Mouse (Mus musculus): ENCODE results near the gene Gnl1.
A peak's percentile ranks its signal among the peaks of the same experiment; 100 is the strongest.
"Not testable (repeated sequence)": the region's sequence is repeated elsewhere in the genome, so short reads cannot be mapped to it uniquely, and the experiment has no call there.

The Gnl1 gene

DNA sequence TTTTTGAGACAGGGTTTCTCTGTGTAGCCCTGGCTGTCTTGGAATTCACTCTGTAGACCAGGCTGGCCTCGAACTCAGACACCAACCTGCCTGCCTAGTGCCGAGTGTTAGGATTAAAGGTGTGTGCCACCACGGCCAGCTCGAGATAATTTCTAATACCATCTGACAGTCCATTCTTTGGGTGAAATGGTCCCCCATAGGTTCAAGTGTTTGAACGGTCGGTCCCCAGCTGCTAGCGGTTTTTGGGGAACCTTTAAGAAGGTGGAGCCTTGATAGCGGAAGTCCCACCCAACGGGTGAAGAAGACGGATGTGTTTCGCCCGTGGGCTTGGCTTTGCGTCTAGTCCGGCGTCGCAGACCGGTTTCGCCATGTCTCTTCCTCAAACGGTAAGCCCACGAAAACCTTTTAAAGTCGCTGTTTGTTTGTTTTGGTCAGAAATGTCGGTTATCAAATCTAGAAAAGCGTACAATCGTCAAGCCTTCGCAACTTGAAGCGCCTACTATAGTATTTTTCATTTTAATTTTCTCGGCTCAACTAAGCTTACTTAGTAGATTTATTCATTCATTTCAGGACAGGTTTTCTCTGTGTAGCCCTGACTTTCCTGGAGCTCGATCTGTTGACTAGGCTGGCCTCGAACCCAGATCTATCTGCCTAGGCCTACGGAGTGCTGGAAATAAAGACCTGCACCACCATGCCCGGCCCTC is 14.7 kb downstream of the Gnl1 start:
- peak; percentile 53 for DNase-seq (ENCODE audit: low read depth)

GRCm38 (mm10) chr17:35994879-35995240 is 15.2 kb downstream of the Gnl1 start:
- no peak for DNase-seq (ENCODE audit: low read depth)

GRCm38 (mm10) chr17:35996949-35997348 is 17.3 kb downstream of the Gnl1 start:
- DNase-seq (ENCODE audit: low read depth) = peak; percentile 97

GRCm38 (mm10) chr17:35997713-35998510 is 18.3 kb downstream of the Gnl1 start:
- no peak for DNase-seq (ENCODE audit: low read depth)

GRCm38 (mm10) chr17:35998545-35999305 is 19.1 kb downstream of the Gnl1 start:
- DNase-seq (ENCODE audit: low read depth) = no peak

GRCm38 (mm10) chr17:35999356-35999755 is 19.7 kb downstream of the Gnl1 start:
- no peak for DNase-seq (ENCODE audit: low read depth)

GRCm38 (mm10) chr17:36000349-36000748 is 20.7 kb downstream of the Gnl1 start:
- no peak for DNase-seq (ENCODE audit: low read depth)

- DNase-seq (ENCODE audit: low read depth) = no peak
Measured at GRCm38 (mm10) chr17:36001121-36001897, 21.7 kb downstream of the Gnl1 start.

GRCm38 (mm10) chr17:36001966-36002365 is 22.3 kb downstream of the Gnl1 start:
- no peak for DNase-seq (ENCODE audit: low read depth)

DNA sequence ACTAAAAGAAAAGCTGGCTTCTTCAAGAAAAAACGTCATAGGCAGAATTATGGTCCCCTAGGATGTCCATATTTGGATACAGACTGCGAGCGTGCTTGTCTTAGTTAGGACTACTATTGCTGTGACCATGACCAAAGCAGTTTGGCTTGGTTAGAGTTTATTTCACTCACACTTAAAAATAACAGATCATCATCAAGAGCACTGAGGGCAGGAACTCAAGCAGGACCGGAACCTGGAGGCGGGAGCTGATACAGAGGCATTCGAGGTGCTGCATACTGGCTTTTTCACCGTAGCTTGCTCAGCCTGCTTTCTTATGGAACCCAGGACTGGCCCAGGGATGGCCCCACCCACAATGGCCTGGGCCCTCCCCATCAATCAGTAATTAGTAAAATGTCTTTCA is 23.7 kb downstream of the Gnl1 start:
- no peak for DNase-seq (ENCODE audit: low read depth)

GRCm38 (mm10) chr17:36004409-36004808 is 24.8 kb downstream of the Gnl1 start:
- DNase-seq (ENCODE audit: low read depth) = not testable (repeated sequence)

DNA sequence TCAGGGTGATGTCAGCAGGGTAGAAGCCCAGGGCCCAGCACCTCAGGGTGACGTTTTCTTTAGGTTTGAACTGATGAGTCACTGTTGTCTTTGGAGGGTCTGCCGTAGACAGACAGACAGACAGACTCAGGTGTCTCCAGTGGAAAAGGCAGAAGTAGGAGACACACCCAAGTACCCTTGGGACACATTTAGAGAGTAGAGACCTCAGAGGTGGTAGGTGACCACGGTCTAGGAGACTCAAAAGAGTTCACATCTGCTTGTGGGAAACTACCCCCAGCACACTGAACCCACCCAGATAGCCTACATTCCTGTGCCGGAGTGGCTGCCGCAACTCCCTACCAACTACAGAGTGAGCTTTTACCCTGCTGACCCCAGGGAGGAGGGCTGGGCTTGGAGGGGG is 35.3 kb downstream of the Gnl1 start:
- DNase-seq (ENCODE audit: low read depth) = no peak

GRCm38 (mm10) chr17:36017046-36017445 is 37.4 kb downstream of the Gnl1 start:
- DNase-seq (ENCODE audit: low read depth) = no peak

DNA sequence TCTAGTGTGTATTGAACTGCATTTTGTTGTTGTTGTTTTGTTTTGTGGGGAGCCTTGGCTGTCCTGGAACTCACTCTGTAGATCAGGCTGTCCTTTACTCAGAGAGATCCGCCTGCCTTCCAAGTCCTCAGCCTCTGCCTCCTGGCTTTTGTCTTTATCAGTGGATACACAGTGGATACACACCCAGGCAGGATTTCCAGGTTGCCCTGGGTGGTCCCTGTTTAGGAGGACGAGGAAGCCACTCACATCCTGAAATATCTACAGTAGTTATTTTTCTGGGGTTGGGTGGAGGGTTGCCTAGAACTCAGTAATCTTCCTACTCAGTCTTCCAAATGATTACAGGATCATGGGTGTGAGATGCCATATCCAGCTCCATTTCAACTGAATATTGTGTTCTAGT is 39.3 kb downstream of the Gnl1 start:
- DNase-seq (ENCODE audit: low read depth) = no peak

DNA sequence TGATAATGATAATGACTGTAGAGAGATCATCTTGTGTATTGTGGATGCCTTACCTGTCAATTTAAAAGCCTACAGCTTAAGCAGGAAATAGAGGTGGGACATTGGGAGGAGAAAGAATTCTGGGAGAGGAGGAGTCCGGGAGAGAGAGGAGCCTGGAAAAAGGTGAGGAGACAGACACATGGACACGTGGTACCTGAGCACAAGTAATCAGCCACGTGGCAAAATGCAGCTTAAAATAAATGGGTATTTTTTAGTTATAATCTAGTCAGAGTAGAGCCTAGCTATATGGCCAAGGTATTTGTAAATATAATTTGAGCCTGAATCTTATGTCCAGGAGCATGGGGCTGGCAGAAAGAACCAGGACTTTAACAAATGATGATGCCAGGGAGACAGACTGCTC is 39.9 kb downstream of the Gnl1 start:
- no peak for DNase-seq (ENCODE audit: low read depth)

DNA sequence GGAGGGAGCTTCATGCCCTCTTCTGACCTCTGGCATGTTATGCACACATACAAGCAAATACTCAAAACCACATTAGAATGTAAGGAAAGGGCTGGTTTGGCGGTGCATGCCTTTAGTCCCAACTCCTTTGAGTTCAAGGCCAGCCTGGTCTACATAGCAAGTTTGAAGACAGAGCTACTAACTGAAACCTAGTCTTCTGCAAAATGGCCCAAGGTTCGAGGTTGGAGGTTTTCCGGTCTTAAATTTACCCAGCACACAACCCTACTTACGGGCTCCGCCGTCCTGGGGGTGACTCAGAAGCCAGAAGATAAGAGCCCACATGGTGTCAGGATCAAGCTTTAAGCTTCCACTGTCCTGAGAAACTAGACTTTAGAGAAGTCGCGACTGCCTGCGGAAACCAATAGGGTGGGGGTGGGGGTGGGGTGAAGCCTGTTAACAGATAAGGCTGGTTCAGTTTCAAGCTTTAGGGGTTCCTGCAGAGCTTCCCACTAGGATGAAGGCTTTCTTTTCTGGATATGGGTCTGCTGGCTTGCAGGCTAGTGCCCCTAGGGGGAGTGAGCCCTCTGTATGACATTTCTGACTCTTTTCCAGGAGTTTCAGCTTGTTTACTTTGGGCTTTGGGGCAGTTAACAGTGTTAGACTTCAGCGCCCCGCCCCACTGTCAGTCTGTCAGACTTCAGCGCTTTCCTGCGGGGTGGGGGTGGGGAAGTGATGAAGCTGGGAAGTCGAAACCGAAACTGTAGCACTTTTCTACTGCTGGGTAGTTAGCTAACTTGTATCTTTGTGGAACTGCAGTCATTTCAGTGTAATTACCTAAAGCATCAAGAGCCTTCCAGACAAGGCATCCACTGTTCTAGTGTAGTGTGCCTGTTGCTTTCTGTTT is 40.8 kb downstream of the Gnl1 start, which contains the start of gene H2-T24:
Gene H2-T24 (minus strand): TSS at position 370 of the 883 bp plus-strand sequence.
- no peak for DNase-seq (ENCODE audit: low read depth)

DNA sequence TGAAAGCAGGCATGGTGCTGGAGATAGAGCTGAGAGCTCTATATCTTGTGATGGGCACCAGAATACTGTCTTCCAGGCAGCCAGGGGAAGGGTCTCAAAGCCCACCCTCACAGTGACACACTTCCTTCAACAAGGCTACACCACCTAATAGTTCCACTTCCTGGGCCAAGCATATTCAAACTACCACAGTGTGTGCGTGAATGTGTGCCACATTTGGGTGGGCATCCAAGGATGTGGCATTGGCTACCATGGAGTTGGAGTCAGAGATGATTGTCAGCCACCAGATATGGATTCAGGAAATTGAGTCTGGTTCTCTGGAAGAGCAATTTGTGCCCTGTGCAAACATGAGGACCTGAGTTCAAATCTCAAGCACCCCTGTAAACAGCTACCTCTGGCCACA is 41.7 kb downstream of the Gnl1 start:
- DNase-seq (ENCODE audit: low read depth) = no peak

GRCm38 (mm10) chr17:36022098-36022497 is 42.4 kb downstream of the Gnl1 start:
- no peak for DNase-seq (ENCODE audit: low read depth)

DNA sequence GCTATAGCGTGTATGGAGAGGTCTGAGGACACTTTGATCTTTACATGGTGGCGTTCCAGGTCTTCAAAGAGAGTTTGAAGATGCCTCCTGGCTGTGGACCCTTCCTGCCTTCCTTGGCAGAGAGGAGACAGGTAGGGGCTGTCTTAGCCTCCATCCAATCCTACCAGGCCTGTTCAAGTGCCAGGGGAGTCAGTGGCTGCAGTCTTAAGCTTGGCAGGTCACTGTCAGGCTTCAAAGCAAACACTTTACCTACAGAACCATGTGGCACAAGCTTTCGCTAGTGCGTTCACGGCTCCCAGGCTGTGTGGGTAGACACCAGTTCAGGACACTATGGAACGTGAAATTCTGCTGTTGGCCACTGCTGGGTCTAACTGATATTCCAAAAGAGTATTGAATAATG is 43.3 kb downstream of the Gnl1 start:
- no peak for DNase-seq (ENCODE audit: low read depth)

DNA sequence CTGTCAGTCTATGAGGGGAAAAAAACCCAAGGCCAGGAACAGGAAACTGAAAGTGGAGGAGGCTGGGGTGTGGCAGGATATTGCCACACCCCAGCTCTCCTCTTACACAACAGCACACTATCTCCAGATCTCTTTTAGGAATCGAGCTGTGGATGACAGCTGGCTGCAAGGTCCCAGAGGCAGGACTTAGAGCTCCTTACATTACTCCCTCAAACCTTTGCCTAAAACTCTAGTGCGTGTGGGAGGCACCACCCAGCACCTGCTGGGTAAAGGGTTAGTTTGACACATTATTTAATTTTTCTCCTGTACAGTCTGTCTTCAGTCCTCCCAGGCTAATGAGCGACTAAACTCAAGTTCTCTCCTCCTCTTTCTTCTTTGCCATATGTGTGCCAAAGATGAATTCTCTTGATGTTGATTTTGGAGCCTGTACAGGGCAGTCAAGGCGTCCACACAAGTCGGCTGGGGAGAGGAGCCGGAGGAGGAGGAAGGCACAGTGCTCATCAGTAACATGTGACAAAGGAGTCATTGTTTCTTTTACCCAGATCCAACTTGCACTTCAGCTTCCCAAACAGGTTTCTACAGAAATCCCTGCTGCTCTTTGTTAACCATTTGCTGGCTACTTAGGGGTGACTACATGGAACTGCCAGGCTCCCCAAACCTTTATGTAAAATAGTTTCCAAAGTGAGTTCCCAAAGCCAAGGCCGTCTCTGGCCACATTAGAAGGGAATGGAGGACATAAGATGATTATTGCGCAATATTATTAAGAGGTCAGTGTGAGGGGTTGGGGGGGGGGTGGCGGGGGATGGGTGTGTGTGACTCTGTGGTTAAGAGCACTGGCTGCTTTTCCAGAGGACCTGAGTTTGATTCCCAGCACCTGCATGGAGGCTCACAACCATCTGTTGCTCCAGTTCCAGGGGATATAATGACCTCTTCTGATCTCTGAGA is 44.3 kb downstream of the Gnl1 start:
- DNase-seq (ENCODE audit: low read depth) = peak; percentile 60

Data from fibroblast of lung, adult 2 months (primary cell).